ENCODE assay signal across 27 mouse cellular contexts in the genomic region with DNA sequence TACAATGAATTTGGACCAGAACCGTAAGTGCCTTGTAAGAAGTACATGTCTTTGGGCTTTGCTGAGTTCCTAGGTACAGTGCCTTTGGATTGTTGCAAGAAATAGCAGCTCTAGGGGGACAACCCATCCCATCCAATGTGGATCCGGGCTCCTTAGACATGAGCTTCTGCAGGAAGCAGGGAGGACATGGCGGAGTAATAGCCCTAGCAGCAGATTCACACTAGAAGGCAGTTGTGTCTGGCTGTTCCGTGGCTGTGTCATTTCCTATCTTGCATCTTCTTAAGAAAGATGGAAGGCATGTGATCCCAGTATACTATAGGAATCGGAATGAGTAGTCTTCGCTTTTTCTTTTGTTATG. TPM values are rescaled to one million over a fixed set of nuclear protein-coding genes. Genes with fewer than 3 reads are reported as not detected.
DNase-seq lines count a peak whose midpoint lies in the region; ATAC-seq and TF ChIP-seq lines count a peak whose summit lies in the region.
"Had no signal": no experiment of that assay in that cellular context is flagged by ENCODE, and none has a peak within 500 bp of the region (broad histone marks: within the 10 kb centered on the region; RNA-seq: fewer than 3 reads in every experiment).

No protein-coding gene starts in this region.

- no peak overlapping the region for H3K9ac ChIP-seq in hindbrain, embryonic 12.5 days
- H3K9ac ChIP-seq in forebrain, embryonic 13.5 days, result no peak overlapping the region; the same call in 1 of the 2 replicates
- no peak overlapping the region for H3K9ac ChIP-seq in forebrain, postnatal 0 days
- H3K9ac ChIP-seq in midbrain, embryonic 13.5 days (replicated peaks), result no peak overlapping the region
- no peak overlapping the region for H3K9ac ChIP-seq in intestine, embryonic 16.5 days (ENCODE audit: low read depth, low read length)
- H3K9ac ChIP-seq: embryonic facial prominence, embryonic 13.5 days; liver, embryonic 14.5 days; neural tube, embryonic 12.5 days had no signal

- H3K36me3 ChIP-seq in hindbrain, embryonic 12.5 days, result no peaks in the 10 kb centered on the region
- no peaks in the 10 kb centered on the region for H3K36me3 ChIP-seq in hindbrain, embryonic 10.5 days
- H3K36me3 ChIP-seq in forebrain, embryonic 13.5 days (ENCODE audit: poor library complexity, severe bottlenecking), result no peaks in the 10 kb centered on the region
- H3K36me3 ChIP-seq in forebrain, postnatal 0 days (ENCODE audit: insufficient read depth), result no peaks in the 10 kb centered on the region
- no peaks in the 10 kb centered on the region for H3K36me3 ChIP-seq in midbrain, embryonic 13.5 days
- 0 out of 2 replicates have a peak, but pooled peaks cover 2% of the 10 kb centered on the region for H3K36me3 ChIP-seq in intestine, embryonic 16.5 days (ENCODE audit: control insufficient read depth, insufficient read depth, low read length)
- H3K36me3 ChIP-seq: embryonic facial prominence, embryonic 13.5 days; neural tube, embryonic 12.5 days had no signal

- H3K4me2 ChIP-seq in hindbrain, embryonic 12.5 days (replicated peaks), result 0 out of 2 replicates have a peak overlapping the region, but pooled peaks have one; percentile 19
- peak overlapping the region; percentile 32 for H3K4me2 ChIP-seq in forebrain, embryonic 13.5 days
- H3K4me2 ChIP-seq in forebrain, postnatal 0 days (ENCODE audit: low read depth), result no peak overlapping the region
- H3K4me2 ChIP-seq in midbrain, embryonic 13.5 days (replicated peaks), result no peak overlapping the region
- H3K4me2 ChIP-seq in intestine, embryonic 16.5 days (ENCODE audit: low read depth, low read length), result no peak overlapping the region
- H3K4me2 ChIP-seq: embryonic facial prominence, embryonic 13.5 days; heart, embryonic 11.5 days; neural tube, embryonic 12.5 days had no signal

- 88% methylated on average over 6 of the region's 6 CpGs for WGBS in hindbrain, embryonic 12.5 days
- WGBS in hindbrain, embryonic 10.5 days, result 91% methylated on average over 6 of the region's 6 CpGs
- 81% methylated on average over 6 of the region's 6 CpGs for WGBS in forebrain, embryonic 13.5 days
- WGBS in forebrain, postnatal 0 days, result 78% methylated on average over 6 of the region's 6 CpGs
- 80% methylated on average over 6 of the region's 6 CpGs for WGBS in midbrain, embryonic 13.5 days
- WGBS in intestine, embryonic 16.5 days, result 89% methylated on average over 6 of the region's 6 CpGs

- no peak overlapping the region for H3K4me3 ChIP-seq in hindbrain, embryonic 12.5 days
- no peak overlapping the region for H3K4me3 ChIP-seq in hindbrain, embryonic 10.5 days
- H3K4me3 ChIP-seq in forebrain, embryonic 13.5 days, result no peak overlapping the region
- no peak overlapping the region for H3K4me3 ChIP-seq in forebrain, postnatal 0 days (ENCODE audit: low read depth, low read length)
- H3K4me3 ChIP-seq in midbrain, embryonic 13.5 days (replicated peaks), result no peak overlapping the region
- H3K4me3 ChIP-seq in intestine, embryonic 16.5 days (ENCODE audit: low read length), result no peak overlapping the region
- H3K4me3 ChIP-seq: embryonic facial prominence, embryonic 13.5 days; erythroblast, embryonic 14.5 days; myocyte; neural tube, embryonic 12.5 days had no signal

- TF ChIP-seq CTCF in forebrain, postnatal 0 days (IDR thresholded peaks at IDR 0.05; ENCODE audit: low read depth), result no peak

- H3K4me1 ChIP-seq in hindbrain, embryonic 12.5 days, result peaks cover 6% of the 10 kb centered on the region; the same call in 1 of the 2 replicates
- H3K4me1 ChIP-seq in hindbrain, embryonic 10.5 days (replicated peaks), result peaks cover 7% of the 10 kb centered on the region; the same call in 1 of the 2 replicates
- H3K4me1 ChIP-seq in forebrain, embryonic 13.5 days, result peaks cover 9% of the 10 kb centered on the region
- H3K4me1 ChIP-seq in forebrain, postnatal 0 days (ENCODE audit: insufficient read depth), result no peaks in the 10 kb centered on the region
- peaks cover 9% of the 10 kb centered on the region; the same call in 1 of the 2 replicates for H3K4me1 ChIP-seq in midbrain, embryonic 13.5 days (replicated peaks)
- H3K4me1 ChIP-seq in intestine, embryonic 16.5 days (ENCODE audit: control insufficient read depth, insufficient read depth, low read length), result no peaks in the 10 kb centered on the region
- H3K4me1 ChIP-seq: embryonic facial prominence, embryonic 13.5 days; neural tube, embryonic 12.5 days had no signal

- no peaks in the 10 kb centered on the region for H3K27me3 ChIP-seq in hindbrain, embryonic 12.5 days
- H3K27me3 ChIP-seq in hindbrain, embryonic 10.5 days (ENCODE audit: insufficient read depth, poor library complexity, severe bottlenecking), result no peaks in the 10 kb centered on the region
- H3K27me3 ChIP-seq in forebrain, embryonic 13.5 days, result no peaks in the 10 kb centered on the region
- no peaks in the 10 kb centered on the region for H3K27me3 ChIP-seq in forebrain, postnatal 0 days (ENCODE audit: insufficient read depth, low read length)
- no peaks in the 10 kb centered on the region for H3K27me3 ChIP-seq in midbrain, embryonic 13.5 days
- no peaks in the 10 kb centered on the region for H3K27me3 ChIP-seq in intestine, embryonic 16.5 days (replicated peaks; ENCODE audit: control insufficient read depth, insufficient read depth, low read length)
- H3K27me3 ChIP-seq: embryonic facial prominence, embryonic 13.5 days; neural tube, embryonic 12.5 days; Patski had no signal

- no peaks in the 10 kb centered on the region for H3K9me3 ChIP-seq in hindbrain, embryonic 12.5 days (replicated peaks)
- H3K9me3 ChIP-seq in hindbrain, embryonic 10.5 days, result no peaks in the 10 kb centered on the region
- H3K9me3 ChIP-seq in forebrain, embryonic 13.5 days (replicated peaks), result no peaks in the 10 kb centered on the region
- H3K9me3 ChIP-seq in forebrain, postnatal 0 days (ENCODE audit: low read length), result no peaks in the 10 kb centered on the region
- no peaks in the 10 kb centered on the region for H3K9me3 ChIP-seq in midbrain, embryonic 13.5 days
- H3K9me3 ChIP-seq in intestine, embryonic 16.5 days (ENCODE audit: control insufficient read depth, low read length), result no peaks in the 10 kb centered on the region
- H3K9me3 ChIP-seq: embryonic facial prominence, embryonic 13.5 days; neural tube, embryonic 12.5 days had no signal

- H3K27ac ChIP-seq in hindbrain, embryonic 12.5 days, result no peak overlapping the region
- no peak overlapping the region for H3K27ac ChIP-seq in hindbrain, embryonic 10.5 days
- H3K27ac ChIP-seq in forebrain, embryonic 13.5 days, result no peak overlapping the region
- H3K27ac ChIP-seq in forebrain, postnatal 0 days (ENCODE audit: low read depth, low read length), result peak overlapping the region; percentile 10; the same call in 1 of the 2 replicates
- H3K27ac ChIP-seq in midbrain, embryonic 13.5 days, result no peak overlapping the region
- no peak overlapping the region for H3K27ac ChIP-seq in intestine, embryonic 16.5 days (ENCODE audit: low read length)
- H3K27ac ChIP-seq: embryonic facial prominence, embryonic 13.5 days; kidney, postnatal 0 days; liver, embryonic 14.5 days; neural tube, embryonic 12.5 days had no signal

- no peak for DNase-seq in hindbrain, embryonic 10.5 days (ENCODE audit: low spot score)
- DNase-seq in forebrain, postnatal 0 days, result no peak
- DNase-seq in cerebellum, adult 8-10 months, result no peak
- DNase-seq in layer of hippocampus, postnatal 10 days (ENCODE audit: low spot score in 2 of 2), result no peak
- DNase-seq: adrenal gland, postnatal 14 days; cerebellum, adult 11 months; cerebellum, adult 9-11 months; embryo, embryonic 11 days; gastrocnemius, postnatal 25 days; heart, adult 18-20 months; heart, postnatal 36 days; lung, adult 2 months; lung, postnatal 10 days; thymus, postnatal 4 days had no signal

- 0 out of 2 replicates have a peak, but pooled peaks have one; percentile 50 for ATAC-seq in hindbrain, embryonic 12.5 days (ENCODE audit: low FRiP score)
- ATAC-seq in forebrain, embryonic 13.5 days, result peak; percentile 50
- peak; percentile 38 for ATAC-seq in forebrain, postnatal 0 days
- ATAC-seq in midbrain, embryonic 13.5 days, result peak; percentile 71
- no peak for ATAC-seq in intestine, embryonic 16.5 days
- ATAC-seq: inflammation-experienced regulatory T-cells, adult 6 months; Patski had no signal

RNA-seq across cellular contexts. Expression of gene Frrs1, which starts 32.9 kb away (rescaled TPM):
- polyA plus RNA-seq in hindbrain, embryonic 12.5 days (2016; fragmentation: Nextera tagmentation; extraction: Ambion mirVana), result 6.0 and 10.2 TPM in 2 replicates
- polyA plus RNA-seq in hindbrain, embryonic 10.5 days (2016; fragmentation: Nextera tagmentation; extraction: Ambion mirVana), result 8.7 and 17.2 TPM in 2 replicates
- polyA plus RNA-seq in forebrain, embryonic 13.5 days (2015; fragmentation: Nextera tagmentation; extraction: Ambion mirVana), result 3.8 and 5.3 TPM in 2 replicates
- 2.7 and 3.8 TPM in 2 replicates for total RNA-seq in forebrain, postnatal 0 days (2014; rRNA removed)
- polyA plus RNA-seq in forebrain, postnatal 0 days (2015; fragmentation: Nextera tagmentation; extraction: Ambion mirVana), result 2.0 and 5.9 TPM in 2 replicates
- polyA plus RNA-seq in midbrain, embryonic 13.5 days (2015; fragmentation: Nextera tagmentation; extraction: Ambion mirVana), result 2.6 and 3.6 TPM in 2 replicates
- 1 to 10 TPM; 1.7 to 2.5 TPM for total RNA-seq in layer of hippocampus, postnatal 10 days (2021)
- polyA plus RNA-seq in intestine, embryonic 16.5 days (2015; fragmentation: Nextera tagmentation; extraction: Ambion mirVana), result 44.6 and 44.7 TPM in 2 replicates

Comparison
In these comparisons a context has a peak if more than half of its experiments do, and no peak if none do; other contexts are left out.
1. H3K4me2 ChIP-seq: peak in hindbrain, embryonic 12.5 days (single experiment) and forebrain, embryonic 13.5 days (single experiment); none in forebrain, postnatal 0 days (single experiment), midbrain, embryonic 13.5 days (single experiment) and intestine, embryonic 16.5 days (single experiment).